Mouse (Mus musculus): Measurements from ENCODE around the gene Tatdn3. TPM values are rescaled to one million over a fixed set of nuclear protein-coding genes. Genes with fewer than 3 reads are reported as not detected.
"Not testable (repeated sequence)": the region's sequence is repeated elsewhere in the genome, so short reads cannot be mapped to it uniquely, and the experiment has no call there.

Gene Tatdn3
- polyA plus RNA-seq, 1 experiment from 2014 or later: 17.7 TPM

DNA sequence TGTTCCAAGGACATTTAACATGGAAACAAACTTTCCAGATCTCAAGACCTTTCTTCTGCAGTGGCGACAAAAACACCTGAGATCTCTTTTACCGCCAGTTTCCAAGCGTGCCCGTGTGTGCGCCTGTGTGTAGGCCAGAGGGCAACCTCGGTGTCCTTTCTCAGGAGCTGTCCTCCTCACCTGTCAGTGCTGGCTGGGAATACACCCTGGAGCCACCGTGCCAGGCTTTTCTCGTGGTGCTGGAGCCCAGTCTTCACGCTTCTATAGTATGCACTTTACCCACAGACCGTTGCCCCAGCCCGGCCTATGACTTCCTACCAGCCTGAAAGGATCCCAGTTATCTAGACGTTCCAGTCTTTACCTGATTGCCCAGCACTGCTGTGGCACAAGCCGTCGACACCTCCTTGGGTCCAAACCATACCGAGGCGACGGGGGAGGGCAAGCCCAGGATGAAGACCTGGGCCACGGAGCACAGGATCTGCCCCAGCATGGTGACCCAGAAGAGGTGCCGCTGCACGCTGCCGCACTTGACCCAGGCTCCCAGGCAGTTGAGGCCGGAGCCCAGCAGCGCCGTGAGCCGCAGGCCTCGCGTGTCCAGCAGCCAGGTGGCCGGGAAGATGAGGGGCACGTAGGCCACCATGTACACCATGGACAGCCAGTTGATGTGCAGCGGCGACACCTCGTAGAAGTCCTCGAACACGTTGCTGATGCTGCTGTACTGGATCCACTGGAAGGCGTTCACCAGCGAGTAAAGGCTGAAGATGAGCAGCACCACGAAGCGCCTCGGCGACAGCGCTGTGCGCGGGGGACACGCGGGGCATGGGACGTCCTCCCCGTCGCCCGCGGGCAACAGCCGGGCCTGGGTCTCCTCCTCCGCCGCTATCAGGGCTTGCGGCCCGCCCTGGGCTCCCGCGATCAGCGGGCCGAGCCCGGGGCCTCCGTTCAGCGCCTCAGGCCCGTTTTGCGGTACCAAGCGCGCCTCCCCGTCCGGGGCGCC, 37.4 kb downstream of the Tatdn3 start:
- H3K9me3 ChIP-seq: no peaks in the 10 kb centered on the region
- peaks cover 7% of the 10 kb centered on the region for H3K36me3 ChIP-seq
- H3K9ac ChIP-seq: peak overlapping the region; percentile 80
- peaks cover 17% of the 10 kb centered on the region for H3K4me1 ChIP-seq
- ATAC-seq (ENCODE audit: insufficient number of reproducible peaks, insufficient read depth, low FRiP score, low TSS enrichment): no peak; the same call in 1 of the 2 replicates
- peak overlapping the region; percentile 92 for H3K4me2 ChIP-seq (replicated peaks)
- H3K27me3 ChIP-seq: no peaks in the 10 kb centered on the region
- peak overlapping the region; percentile 73 for H3K4me3 ChIP-seq
- 2% methylated on average over 68 of the region's 69 CpGs for WGBS
- H3K27ac ChIP-seq: peak overlapping the region; percentile 80

DNA sequence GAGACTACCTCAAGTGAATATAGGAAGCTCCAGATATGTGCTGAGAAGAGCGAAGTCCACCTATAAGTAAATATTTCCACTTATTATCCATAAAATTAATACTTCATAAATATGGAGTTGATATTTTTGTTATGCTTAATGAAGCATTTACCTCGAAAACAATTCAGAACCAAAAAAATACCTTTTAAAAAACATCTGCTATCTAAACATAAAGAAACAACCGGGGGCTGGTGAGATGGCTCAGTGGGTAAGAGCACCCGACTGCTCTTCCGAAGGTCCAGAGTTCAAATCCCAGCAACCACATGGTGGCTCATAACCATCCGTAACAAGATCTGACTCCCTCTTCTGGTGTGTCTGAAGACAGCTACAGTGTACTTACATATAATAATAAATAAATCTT, 38.9 kb downstream of the Tatdn3 start:
- not testable (repeated sequence) for H3K27ac ChIP-seq; ATAC-seq (ENCODE audit: insufficient number of reproducible peaks, insufficient read depth, low FRiP score, low TSS enrichment); H3K9me3 ChIP-seq; H3K4me2 ChIP-seq (replicated peaks); H3K4me3 ChIP-seq; H3K9ac ChIP-seq; H3K27me3 ChIP-seq
- Histone ChIP-seq H3K4me1 (peaks cover 17% of the 10 kb centered on the region), H3K36me3 (peaks cover 10% of the 10 kb centered on the region)
- whole genome bisulfite sequencing: 91% methylated on average over 6 of the region's 6 CpGs

DNA sequence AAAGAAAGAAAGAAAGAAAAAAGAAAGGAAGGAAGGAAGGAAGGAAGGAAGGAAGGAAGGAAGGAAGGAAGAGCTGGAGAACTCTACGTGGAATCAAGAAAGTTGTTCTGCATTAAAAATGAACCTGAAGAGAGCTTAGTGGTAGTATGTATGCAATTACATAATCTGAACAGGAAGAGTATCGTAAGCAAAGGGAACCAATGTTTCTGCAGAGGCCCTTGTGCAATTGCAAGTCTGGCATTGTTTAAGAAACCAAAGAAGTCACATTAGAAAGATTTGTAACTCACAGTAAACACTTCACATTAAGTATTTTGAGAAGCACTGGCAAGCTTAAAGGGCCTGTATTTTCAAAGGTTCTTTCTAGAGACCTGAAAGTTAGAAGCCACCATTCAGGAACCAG, 39.6 kb downstream of the Tatdn3 start:
- Histone ChIP-seq H3K4me2 (replicated peaks) (no peak overlapping the region), H3K4me3 (no peak overlapping the region), H3K27me3 (no peaks in the 10 kb centered on the region), H3K9me3 (no peaks in the 10 kb centered on the region), H3K9ac (no peak overlapping the region), H3K4me1 (peaks cover 17% of the 10 kb centered on the region), H3K27ac (no peak overlapping the region), H3K36me3 (peaks cover 10% of the 10 kb centered on the region)
- WGBS: 60% methylated on average over 2 of the region's 2 CpGs
- no peak for ATAC-seq (ENCODE audit: insufficient number of reproducible peaks, insufficient read depth, low FRiP score, low TSS enrichment)

DNA sequence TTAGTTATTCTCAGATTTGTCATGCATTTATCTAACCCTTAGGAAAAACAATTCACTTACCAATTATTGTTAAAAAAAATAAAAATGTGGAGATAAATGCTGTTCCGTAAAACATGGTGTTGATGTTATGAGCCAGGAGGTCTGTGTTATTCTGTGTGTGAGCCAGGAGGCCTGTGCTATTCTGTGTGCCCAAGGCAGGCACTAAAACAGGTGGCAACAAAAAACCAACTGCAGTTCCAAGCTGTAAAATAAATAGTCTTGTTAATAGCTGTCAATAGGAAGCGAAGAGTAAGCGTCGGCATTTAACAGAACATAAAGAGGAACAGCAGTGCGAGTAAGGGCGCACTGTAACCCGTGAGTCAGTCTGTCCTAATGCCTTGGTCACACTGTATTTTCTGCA, 41.7 kb downstream of the Tatdn3 start:
- Histone ChIP-seq H3K27me3 (no peaks in the 10 kb centered on the region), H3K4me1 (peaks cover 12% of the 10 kb centered on the region), H3K4me2 (replicated peaks) (no peak overlapping the region), H3K4me3 (no peak overlapping the region), H3K9ac (no peak overlapping the region), H3K9me3 (no peaks in the 10 kb centered on the region), H3K36me3 (peaks cover 16% of the 10 kb centered on the region), H3K27ac (no peak overlapping the region)
- ATAC-seq (ENCODE audit: insufficient number of reproducible peaks, insufficient read depth, low FRiP score, low TSS enrichment): no peak
- 91% methylated on average over 7 of the region's 7 CpGs for WGBS

DNA sequence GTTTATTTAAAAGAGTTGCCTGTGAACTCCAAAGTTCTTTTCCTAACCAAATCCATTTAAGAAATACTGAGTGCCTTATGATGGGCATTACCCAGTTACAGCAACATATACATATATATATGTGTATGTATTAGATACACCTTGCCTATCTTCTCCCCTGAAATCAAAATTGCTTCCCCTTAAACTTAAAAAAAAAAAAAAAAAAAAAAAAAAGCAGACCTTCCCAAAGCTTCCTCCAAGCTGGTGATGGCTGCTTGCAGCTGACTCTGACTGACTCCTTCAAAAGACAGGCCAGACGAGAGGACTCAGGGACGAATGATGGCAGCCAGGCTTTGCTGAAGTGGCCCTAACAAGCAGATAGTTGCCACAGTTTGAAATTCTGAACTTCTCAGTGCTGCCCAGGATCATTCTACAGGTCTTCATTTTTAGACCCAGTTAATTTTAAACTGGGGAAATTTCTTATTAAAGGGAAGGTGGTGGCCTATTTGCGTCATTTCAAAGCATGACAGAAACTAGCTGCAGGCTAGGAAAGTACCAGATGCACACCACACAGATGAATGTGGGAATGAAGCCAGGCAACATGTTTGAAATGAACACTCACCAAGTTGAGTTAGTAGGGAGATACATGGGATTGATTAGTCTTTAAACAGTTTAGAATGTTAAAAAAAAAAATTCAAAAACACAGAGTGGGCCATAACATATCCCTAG, 42.4 kb downstream of the Tatdn3 start:
- no peak for ATAC-seq (ENCODE audit: insufficient number of reproducible peaks, insufficient read depth, low FRiP score, low TSS enrichment)
- 84% methylated on average over 3 of the region's 3 CpGs for WGBS
- Histone ChIP-seq H3K36me3 (peaks cover 16% of the 10 kb centered on the region), H3K27me3 (no peaks in the 10 kb centered on the region), H3K9ac (no peak overlapping the region), H3K4me2 (replicated peaks) (no peak overlapping the region), H3K27ac (no peak overlapping the region), H3K9me3 (no peaks in the 10 kb centered on the region), H3K4me3 (no peak overlapping the region), H3K4me1 (peaks cover 10% of the 10 kb centered on the region)

DNA sequence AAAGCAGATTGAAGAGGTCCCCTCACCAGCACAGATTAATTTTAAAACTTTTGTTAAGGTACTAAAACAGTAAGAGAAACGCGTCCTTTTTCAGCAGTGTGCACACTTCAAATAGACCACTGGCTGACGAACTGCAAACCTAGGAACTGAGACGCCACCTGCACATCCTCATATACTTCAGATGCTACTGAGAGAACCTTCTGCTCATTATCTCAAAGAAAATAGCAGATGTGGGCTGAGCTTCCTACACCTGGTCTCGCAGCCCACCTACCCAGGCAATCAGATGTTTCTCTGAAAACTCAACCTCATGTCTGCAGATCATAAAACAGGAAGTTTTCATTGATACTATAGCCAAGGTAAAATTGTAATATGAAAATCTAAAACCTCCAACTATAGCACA, 42.9 kb downstream of the Tatdn3 start:
- no peaks in the 10 kb centered on the region for H3K27me3 ChIP-seq
- no peak overlapping the region for H3K27ac ChIP-seq
- H3K9me3 ChIP-seq: no peaks in the 10 kb centered on the region
- ATAC-seq (ENCODE audit: insufficient number of reproducible peaks, insufficient read depth, low FRiP score, low TSS enrichment): no peak
- WGBS: 91% methylated on average over 5 of the region's 5 CpGs
- H3K4me3 ChIP-seq: no peak overlapping the region
- peaks cover 18% of the 10 kb centered on the region for H3K36me3 ChIP-seq
- no peak overlapping the region for H3K4me2 ChIP-seq (replicated peaks)
- no peak overlapping the region for H3K9ac ChIP-seq
- peaks cover 5% of the 10 kb centered on the region for H3K4me1 ChIP-seq

DNA sequence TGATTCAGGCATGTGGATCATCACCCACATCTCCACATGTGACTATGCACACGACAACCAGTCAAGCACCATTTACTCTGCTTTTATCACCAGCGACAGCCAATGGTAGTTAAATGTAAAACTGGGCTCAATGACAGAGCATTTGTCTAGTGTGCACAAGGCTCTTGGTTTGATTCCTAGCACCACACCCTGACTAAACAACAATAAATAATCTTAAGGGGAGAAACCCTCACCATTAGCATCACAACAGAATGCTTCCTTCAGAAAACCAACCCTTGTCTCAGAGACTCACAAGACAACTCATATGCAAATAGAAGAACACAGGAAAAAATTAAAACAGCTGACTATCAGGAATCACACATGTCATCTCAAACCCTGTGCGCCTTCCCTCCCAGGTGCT, 48.5 kb downstream of the Tatdn3 start:
- no peaks in the 10 kb centered on the region for H3K9me3 ChIP-seq
- peaks cover 44% of the 10 kb centered on the region for H3K36me3 ChIP-seq
- no peak for ATAC-seq (ENCODE audit: insufficient number of reproducible peaks, insufficient read depth, low FRiP score, low TSS enrichment)

DNA sequence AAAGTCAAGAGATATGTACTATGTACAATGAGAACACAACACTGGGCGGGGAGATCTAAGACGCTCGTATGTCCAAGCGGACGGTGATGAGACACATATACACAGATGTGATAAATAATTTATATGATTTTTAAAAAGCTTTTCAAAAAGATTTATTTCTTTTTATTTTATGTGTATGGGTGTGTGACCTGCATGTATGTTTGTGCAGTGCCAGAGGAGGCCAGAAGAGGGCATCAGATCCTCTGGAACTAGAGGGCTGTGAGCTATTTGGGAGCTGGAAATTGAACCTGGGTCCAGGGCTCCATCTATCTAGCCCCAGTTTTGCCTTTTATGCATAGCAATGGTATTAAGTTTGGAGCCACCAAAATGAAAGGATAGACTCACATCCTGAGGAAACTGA, 54.0 kb downstream of the Tatdn3 start:
- WGBS: over 99% methylated on average over 5 of the region's 5 CpGs

More for the DNA sequence above, 48.5 kb downstream of the Tatdn3 start:
- Histone ChIP-seq H3K27me3 (no peaks in the 10 kb centered on the region), H3K4me1 (no peaks in the 10 kb centered on the region), H3K9ac (no peak overlapping the region), H3K27ac (no peak overlapping the region), H3K4me2 (replicated peaks) (no peak overlapping the region), H3K4me3 (no peak overlapping the region)
- 94% methylated on average over 3 of the region's 3 CpGs for WGBS

DNA sequence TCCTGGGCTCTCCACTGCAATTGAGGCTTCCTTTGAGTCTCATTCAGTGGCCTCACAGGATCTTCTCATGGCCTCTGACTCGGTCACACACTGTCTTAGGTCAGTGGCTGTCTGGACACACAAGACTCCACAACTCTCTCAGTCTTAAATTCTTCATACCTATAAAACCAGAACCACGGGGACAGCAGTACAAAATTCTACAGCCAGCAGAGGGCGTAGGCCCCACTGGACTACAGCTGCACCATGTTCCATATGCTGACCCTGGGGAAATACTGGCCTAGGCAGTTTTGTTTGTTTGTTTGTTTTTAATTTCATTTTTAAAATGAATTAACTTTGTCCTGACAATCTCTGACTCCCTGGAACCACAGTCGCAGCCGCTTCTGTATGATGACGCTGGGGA, 60.5 kb downstream of the Tatdn3 start:
- no peak overlapping the region for H3K9ac ChIP-seq
- no peak for ATAC-seq (ENCODE audit: insufficient number of reproducible peaks, insufficient read depth, low FRiP score, low TSS enrichment)
- H3K36me3 ChIP-seq: peaks cover 16% of the 10 kb centered on the region
- no peaks in the 10 kb centered on the region for H3K27me3 ChIP-seq
- H3K27ac ChIP-seq: no peak overlapping the region
- no peak overlapping the region for H3K4me2 ChIP-seq (replicated peaks)
- H3K4me1 ChIP-seq: no peaks in the 10 kb centered on the region
- H3K4me3 ChIP-seq: no peak overlapping the region
- no peaks in the 10 kb centered on the region for H3K9me3 ChIP-seq
- WGBS: 66% methylated on average over 6 of the region's 6 CpGs

More for the DNA sequence above, 54.0 kb downstream of the Tatdn3 start:
- H3K9me3 ChIP-seq: no peaks in the 10 kb centered on the region
- H3K9ac ChIP-seq: no peak overlapping the region
- peaks cover 60% of the 10 kb centered on the region for H3K36me3 ChIP-seq
- no peak for ATAC-seq (ENCODE audit: insufficient number of reproducible peaks, insufficient read depth, low FRiP score, low TSS enrichment)
- H3K4me3 ChIP-seq: no peak overlapping the region
- no peaks in the 10 kb centered on the region for H3K4me1 ChIP-seq
- no peak overlapping the region for H3K4me2 ChIP-seq (replicated peaks)
- no peaks in the 10 kb centered on the region for H3K27me3 ChIP-seq
- H3K27ac ChIP-seq: no peak overlapping the region

DNA sequence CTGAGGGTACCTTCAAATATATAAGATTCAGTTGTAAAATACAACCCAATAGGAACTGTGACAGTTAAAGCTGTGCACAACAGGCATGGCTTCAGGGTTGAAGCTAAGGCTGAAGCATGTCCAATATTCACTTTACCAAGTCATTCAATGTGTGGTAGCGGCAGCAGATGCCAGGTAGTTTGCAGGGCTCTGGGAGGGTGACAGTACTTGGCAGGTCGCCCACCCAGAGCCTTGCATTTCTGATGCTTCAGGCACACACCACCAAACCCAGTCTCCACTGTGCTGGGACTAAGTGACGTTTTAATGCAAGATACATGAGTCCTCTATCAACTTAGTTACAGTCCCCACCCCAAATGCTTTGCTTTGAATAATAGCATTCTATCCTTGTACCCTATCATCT, 62.0 kb downstream of the Tatdn3 start:
- H3K4me1 ChIP-seq: no peaks in the 10 kb centered on the region
- H3K9ac ChIP-seq: no peak overlapping the region
- no peak overlapping the region for H3K4me3 ChIP-seq
- peaks cover 13% of the 10 kb centered on the region for H3K36me3 ChIP-seq
- no peak overlapping the region for H3K4me2 ChIP-seq (replicated peaks)
- no peak overlapping the region for H3K27ac ChIP-seq
- no peaks in the 10 kb centered on the region for H3K9me3 ChIP-seq
- 86% methylated on average over 3 of the region's 3 CpGs for WGBS
- ATAC-seq (ENCODE audit: insufficient number of reproducible peaks, insufficient read depth, low FRiP score, low TSS enrichment): no peak
- no peaks in the 10 kb centered on the region for H3K27me3 ChIP-seq

DNA sequence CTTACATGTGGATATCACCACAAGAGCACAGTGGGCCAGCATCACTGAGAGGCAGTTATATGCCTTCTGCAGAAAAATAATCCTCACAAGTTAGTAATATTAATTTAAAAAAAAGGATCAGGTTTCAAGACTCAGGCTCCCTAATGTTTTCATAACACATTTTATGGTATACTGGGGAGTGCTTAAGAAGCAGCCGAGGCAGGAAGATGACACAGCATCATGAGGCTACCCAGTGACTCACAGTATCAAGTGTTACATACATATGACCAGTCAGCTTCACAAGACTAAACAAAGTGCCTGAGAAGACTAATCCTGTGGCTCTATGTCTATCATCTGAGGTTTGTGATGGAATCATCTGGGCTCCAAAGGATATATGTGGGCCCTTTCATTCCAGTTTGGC, 64.7 kb downstream of the Tatdn3 start:
- Histone ChIP-seq H3K27me3 (no peaks in the 10 kb centered on the region), H3K36me3 (no peaks in the 10 kb centered on the region), H3K27ac (no peak overlapping the region), H3K4me3 (no peak overlapping the region), H3K9me3 (no peaks in the 10 kb centered on the region), H3K4me2 (replicated peaks) (no peak overlapping the region), H3K9ac (no peak overlapping the region), H3K4me1 (no peaks in the 10 kb centered on the region)
- WGBS: 84% methylated on average over 1 of the region's 1 CpGs
- ATAC-seq (ENCODE audit: insufficient number of reproducible peaks, insufficient read depth, low FRiP score, low TSS enrichment): no peak
